Mouse (Mus musculus) cerebellum, postnatal 25 days (tissue): ENCODE data around the gene Pdzd3.
A peak's percentile ranks its signal among the peaks of the same experiment; 100 is the strongest.
"Not testable (repeated sequence)": the region's sequence is repeated elsewhere in the genome, so short reads cannot be mapped to it uniquely, and the experiment has no call there.

Source experiments
- DNase-seq, 2 experiments: peaks; one replicate each; pipeline ENCODE4 v3.0.0; 2021; ENCODE audit warnings: mixed read lengths in 2 of 2

The Pdzd3 gene

GRCm38 (mm10) chr9:44251314-44251713, at the start of gene Pdzd3:
TSS of gene Pdzd3 (minus strand) at chr9:44251471.
- no peak for DNase-seq

DNA sequence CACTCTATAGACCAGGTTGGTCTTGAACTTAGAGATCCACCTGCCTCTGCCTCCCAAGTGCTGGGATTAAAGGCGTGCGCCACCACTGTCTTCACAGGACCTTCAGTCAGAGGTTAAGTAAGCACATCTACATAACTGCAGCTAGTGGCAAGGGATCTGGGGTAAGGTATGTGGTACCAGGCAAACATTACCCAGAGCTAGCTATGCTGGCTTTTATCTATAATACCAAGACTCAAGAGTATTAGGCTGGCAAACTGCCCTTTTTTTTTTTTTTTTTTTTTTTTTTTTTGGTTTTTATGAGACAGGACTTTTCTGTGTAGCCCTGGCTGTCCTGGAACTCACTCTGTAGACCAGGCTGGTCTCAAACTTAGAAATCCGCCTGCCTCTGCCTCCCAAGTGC, 48.7 kb upstream of the Pdzd3 start:
- not testable (repeated sequence) for DNase-seq

- peak; percentile 56 to 75 for DNase-seq
Observed at GRCm38 (mm10) chr9:44292490-44292889, 41.2 kb upstream of the Pdzd3 start.

DNA sequence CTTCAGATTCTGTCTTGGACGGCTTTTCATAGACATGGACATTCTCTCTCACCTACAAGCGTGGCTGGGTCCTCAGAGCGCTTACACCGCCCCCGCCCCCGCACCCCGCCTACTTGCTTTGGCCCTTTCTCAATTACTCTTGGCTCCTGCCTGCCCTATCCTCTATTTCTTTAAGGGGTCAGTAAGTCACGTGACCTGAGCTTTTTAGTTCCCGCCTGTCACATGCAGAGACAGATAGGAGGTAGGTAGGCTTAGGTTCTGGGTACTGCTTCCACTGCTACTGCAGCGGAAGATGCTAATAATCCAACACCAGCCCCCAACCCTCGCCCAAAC, 37.7 kb upstream of the Pdzd3 start:
- peak; percentile 42 to 53 for DNase-seq

- peak; percentile 77 to 80 for DNase-seq
Observed at GRCm38 (mm10) chr9:44288076-44288958, 37.0 kb upstream of the Pdzd3 start, which contains the start of gene Abcg4. TSS of gene Abcg4 (minus strand) at chr9:44288615.

GRCm38 (mm10) chr9:44287401-44288075, 36.3 kb upstream of the Pdzd3 start:
- peak; percentile 61 to 69 for DNase-seq

DNA sequence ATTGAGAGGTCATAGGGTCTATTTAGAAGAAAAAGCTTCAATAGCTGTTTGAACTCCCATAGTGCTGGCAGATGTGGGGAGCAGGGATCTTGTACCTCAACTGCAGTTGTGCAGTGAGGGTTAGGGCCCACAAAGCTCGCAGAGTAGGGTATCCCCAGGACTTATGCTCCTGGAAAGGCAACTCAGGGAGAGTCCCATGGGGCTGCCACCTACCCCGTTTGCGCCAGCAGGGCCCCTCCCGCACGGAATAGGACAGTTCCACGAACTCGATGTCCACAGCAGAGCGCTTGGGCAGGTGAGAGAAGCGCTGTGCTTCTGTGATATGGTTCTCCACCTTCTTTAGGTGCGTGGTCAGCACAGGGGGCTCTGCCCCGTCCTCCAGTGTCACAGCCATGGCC, 35.7 kb upstream of the Pdzd3 start:
- peak in 1 of 2 experiments; percentile 47 for DNase-seq

DNA sequence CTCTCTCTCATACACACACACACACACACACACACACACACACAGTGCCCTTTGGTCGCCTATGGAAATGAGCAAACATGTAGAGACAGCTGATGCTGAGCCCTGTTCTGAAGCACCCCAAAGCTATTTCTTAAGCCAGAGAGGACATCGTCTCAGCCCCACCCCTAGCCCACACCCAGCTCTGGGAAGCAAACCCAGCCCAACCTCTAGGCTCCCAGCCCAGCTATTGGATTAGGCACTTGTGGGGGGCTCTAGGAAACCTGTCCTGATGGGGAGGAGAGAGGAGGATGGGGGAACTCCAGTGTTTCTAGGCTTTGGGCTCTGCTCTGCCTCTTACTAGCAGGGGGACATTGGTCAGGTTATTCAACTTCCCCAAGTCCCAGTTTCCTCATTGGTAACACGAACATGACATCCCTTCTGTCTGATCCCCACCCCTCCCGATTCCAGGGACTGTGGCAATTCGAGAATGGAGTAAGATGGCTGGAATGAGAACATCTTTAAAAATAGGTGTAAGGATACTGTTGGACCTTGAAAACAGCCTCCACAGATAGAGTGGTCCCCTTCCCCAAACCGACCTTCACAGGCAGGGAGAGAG, 35.1 kb upstream of the Pdzd3 start:
- DNase-seq = no peak

DNA sequence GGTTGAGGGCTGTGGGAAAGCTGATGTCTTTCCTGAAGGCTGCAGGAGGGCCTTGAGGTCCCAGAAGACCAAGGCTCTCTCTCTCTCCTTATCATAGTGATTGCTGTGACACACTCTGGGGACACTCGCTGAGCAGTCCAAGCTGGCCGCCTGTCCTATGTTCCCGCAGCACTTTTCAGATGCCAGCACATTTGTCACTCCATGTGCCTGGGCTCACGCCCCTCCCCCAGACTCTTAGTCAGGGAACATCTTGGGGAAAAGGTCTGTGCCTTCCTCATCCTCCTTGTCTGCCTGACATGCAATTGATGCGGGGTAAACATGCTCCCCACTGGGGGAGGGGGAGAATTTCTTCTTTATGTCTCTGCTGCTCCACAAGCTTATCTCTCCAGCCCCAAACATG, 31.9 kb upstream of the Pdzd3 start:
- no peak for DNase-seq

- DNase-seq = no peak
Observed at GRCm38 (mm10) chr9:44269973-44270372, 18.7 kb upstream of the Pdzd3 start.

GRCm38 (mm10) chr9:44269077-44269476, 17.8 kb upstream of the Pdzd3 start:
- DNase-seq = peak; percentile 44 to 66

DNA sequence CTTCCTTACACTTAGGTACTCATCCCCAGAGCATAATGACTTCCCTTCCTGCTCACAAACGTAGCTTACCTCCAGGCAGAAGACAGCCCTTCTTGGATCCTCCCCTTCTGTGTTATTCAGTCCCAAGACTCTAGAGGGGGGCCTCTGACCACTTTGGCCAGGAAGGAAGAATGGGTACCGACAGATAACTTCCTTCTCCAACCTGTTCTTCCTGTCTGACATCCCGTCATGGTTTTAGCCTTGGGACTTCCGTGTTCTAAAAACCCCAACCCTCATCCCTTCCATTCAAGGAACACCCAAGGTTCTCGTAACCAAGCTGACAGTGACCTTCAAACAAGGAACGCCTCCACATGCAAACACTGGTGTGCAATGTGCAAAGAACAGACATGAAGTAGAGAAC, 17.2 kb upstream of the Pdzd3 start, which contains the start of gene Nlrx1:
Nlrx1 (minus strand) TSS at position 168 of the 400 bp plus-strand sequence.
- no peak for DNase-seq

DNA sequence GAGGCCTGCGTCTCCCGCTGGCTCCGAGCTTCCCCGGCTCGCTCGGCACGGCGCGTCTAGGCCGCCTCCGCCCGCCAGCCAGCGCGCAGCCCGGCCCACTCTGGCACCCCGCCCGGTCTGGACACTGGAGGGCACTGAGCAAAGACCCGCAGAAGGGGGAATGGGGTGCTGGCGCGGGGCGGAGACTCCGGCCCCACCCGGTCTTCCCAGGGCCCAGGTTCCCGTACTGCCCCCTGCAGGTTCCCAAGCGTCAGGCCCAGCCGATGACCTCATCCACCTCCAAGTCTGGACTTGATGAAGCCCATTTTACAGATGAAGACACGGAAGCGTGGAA, 16.7 kb upstream of the Pdzd3 start:
- peak; percentile 86 to 91 for DNase-seq

GRCm38 (mm10) chr9:44267319-44268026, 16.2 kb upstream of the Pdzd3 start:
- peak; percentile 41 to 42 for DNase-seq

- no peak for DNase-seq
Observed at GRCm38 (mm10) chr9:44266478-44267226, 15.4 kb upstream of the Pdzd3 start.

DNA sequence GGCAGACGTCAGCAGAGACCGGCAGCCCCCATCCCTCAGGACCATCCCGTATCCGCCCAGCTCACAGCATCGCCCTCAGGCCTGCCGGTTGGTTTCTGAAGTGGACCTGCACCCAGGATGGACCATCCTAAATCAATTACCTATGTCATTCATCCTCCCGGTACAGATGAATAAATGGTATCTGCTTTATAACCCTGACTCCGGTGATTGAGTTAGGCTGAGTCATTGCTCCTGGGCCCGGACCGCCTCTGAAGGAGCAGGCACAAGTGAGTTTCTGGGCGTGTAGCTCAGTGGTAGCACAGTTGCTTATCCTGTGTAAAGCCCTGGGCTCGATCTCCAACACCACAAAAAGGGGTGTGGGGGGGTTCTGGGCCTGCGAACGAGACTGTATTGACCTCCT, 10.1 kb upstream of the Pdzd3 start:
- no peak for DNase-seq

- no peak for DNase-seq
Observed at GRCm38 (mm10) chr9:44259014-44259413, 7.7 kb upstream of the Pdzd3 start.

DNA sequence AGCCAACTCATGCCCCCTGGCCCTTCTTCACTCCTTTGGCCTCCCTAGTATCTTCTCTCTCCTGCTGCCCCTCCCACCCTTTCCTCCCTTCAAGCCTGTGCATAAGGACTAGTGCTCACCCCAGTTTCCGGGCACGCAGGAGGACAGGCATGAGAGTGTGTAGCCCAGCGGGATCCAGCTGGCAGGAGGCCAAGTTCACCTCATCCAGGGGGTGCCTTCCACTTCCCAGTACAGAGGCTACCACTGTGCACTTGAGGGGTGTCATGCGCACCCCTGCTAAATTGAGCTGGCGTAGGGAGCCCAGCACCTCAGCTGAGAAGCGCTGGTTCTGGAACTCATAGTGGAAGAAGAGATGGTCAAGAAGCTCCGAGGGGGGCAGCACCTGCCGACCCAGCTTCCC, 4.9 kb upstream of the Pdzd3 start:
- DNase-seq = no peak

GRCm38 (mm10) chr9:44255136-44255521, 3.9 kb upstream of the Pdzd3 start:
- DNase-seq = no peak

- no peak for DNase-seq
Observed at GRCm38 (mm10) chr9:44254508-44255135, 3.4 kb upstream of the Pdzd3 start.

DNA sequence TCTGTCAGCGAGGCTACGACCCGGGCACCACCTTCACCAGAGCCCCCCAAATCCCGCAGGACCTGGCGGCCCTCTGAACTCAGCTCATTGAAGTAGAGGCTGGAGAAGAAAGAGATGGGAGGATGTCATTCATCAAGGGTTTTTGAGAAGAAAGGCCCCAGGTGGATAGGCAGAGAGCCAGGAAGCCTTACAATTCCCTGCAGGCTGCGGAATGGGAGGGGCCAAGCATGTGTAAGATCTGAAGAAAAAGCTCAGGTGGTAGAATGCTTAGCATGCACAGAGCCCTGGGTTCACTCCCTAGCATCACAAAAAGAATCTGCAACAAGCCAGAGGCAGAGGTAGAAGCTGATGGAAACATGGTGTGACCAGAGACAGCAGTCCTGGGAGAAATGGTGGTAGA, 2.2 kb upstream of the Pdzd3 start:
- DNase-seq = no peak

GRCm38 (mm10) chr9:44250445-44250844, 826 bp downstream of the Pdzd3 start:
- no peak for DNase-seq
